Mouse (Mus musculus): ENCODE results near the gene Slc17a3.

DNA sequence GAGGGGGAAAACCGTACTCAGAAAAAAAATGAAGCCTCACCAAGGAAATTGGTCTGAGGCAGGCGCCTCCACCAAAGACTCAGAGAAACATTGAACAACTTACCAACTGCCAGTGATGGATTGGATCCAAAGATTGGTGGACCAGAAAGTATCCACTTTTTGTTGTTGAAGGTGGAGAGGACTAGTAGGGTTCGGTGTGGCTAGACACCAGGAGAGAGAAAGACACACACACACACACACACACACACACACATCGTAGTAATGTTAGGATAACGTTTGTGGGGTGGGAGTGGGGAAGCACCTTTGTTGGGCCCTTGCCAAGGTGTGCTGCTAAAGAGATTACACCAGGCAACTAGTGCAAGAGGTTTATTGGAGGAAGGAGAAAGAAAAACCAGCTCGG is 27.8 kb downstream of the Slc17a3 start:
- TF ChIP-seq GATA1 (IDR thresholded peaks at IDR 0.05; ENCODE audit: borderline replicate concordance, low read length) (no peak), FLI1 (IDR thresholded peaks at IDR 0.05; ENCODE audit: low read length) (no peak)
